Mouse (Mus musculus): ENCODE data around the gene Gjc3. TPM values are rescaled to one million over a fixed set of nuclear protein-coding genes. Genes with fewer than 3 reads are reported as not detected.
"Not testable (repeated sequence)": the region's sequence is repeated elsewhere in the genome, so short reads cannot be mapped to it uniquely, and the experiment has no call there.

Gene Gjc3
- polyA plus RNA-seq, 1 experiment from 2014 or later: not detected

- no peak overlapping the region for H3K9ac ChIP-seq (ENCODE audit: low read length)
- no peak overlapping the region for H3K4me2 ChIP-seq (ENCODE audit: low read depth)
- no peak for DNase-seq (ENCODE audit: low spot score)
- no peak overlapping the region for H3K4me3 ChIP-seq (ENCODE audit: low read depth, low read length)
- WGBS: 93% methylated on average over 2 of the region's 2 CpGs
- no peaks in the 10 kb centered on the region for H3K9me3 ChIP-seq (ENCODE audit: control insufficient read depth, low read length)
- no peaks in the 10 kb centered on the region for H3K36me3 ChIP-seq (ENCODE audit: control insufficient read depth, insufficient read depth, low read length)
- no peak overlapping the region for H3K27ac ChIP-seq (ENCODE audit: low read depth, low read length)
- no peaks in the 10 kb centered on the region for H3K27me3 ChIP-seq (ENCODE audit: control insufficient read depth, insufficient read depth, low read length)
- no peaks in the 10 kb centered on the region for H3K4me1 ChIP-seq (ENCODE audit: control insufficient read depth, insufficient read depth, low read length)
- no peak for ATAC-seq (ENCODE audit: insufficient read depth, low FRiP score, low TSS enrichment)
Observed at GRCm38 (mm10) chr5:137936486-137936885, 26.4 kb downstream of the Gjc3 start.

- not testable (repeated sequence) for H3K4me1 ChIP-seq (ENCODE audit: control insufficient read depth, insufficient read depth, low read length); ATAC-seq (ENCODE audit: insufficient read depth, low FRiP score, low TSS enrichment); H3K9me3 ChIP-seq (ENCODE audit: control insufficient read depth, low read length); DNase-seq (ENCODE audit: low spot score); H3K36me3 ChIP-seq (ENCODE audit: control insufficient read depth, insufficient read depth, low read length); H3K9ac ChIP-seq (ENCODE audit: low read length); H3K4me2 ChIP-seq (ENCODE audit: low read depth); H3K27ac ChIP-seq (ENCODE audit: low read depth, low read length); H3K4me3 ChIP-seq (ENCODE audit: low read depth, low read length); H3K27me3 ChIP-seq (ENCODE audit: control insufficient read depth, insufficient read depth, low read length)
- 79% methylated on average over 2 of the region's 2 CpGs for WGBS
Observed at GRCm38 (mm10) chr5:137933934-137934333, 29.0 kb downstream of the Gjc3 start.

- Histone ChIP-seq H3K27me3 (ENCODE audit: control insufficient read depth, insufficient read depth, low read length) (no peaks in the 10 kb centered on the region), H3K36me3 (ENCODE audit: control insufficient read depth, insufficient read depth, low read length) (no peaks in the 10 kb centered on the region), H3K4me2 (ENCODE audit: low read depth) (no peak overlapping the region), H3K4me1 (ENCODE audit: control insufficient read depth, insufficient read depth, low read length) (no peaks in the 10 kb centered on the region), H3K9me3 (ENCODE audit: control insufficient read depth, low read length) (no peaks in the 10 kb centered on the region), H3K4me3 (ENCODE audit: low read depth, low read length) (no peak overlapping the region), H3K27ac (ENCODE audit: low read depth, low read length) (no peak overlapping the region), H3K9ac (ENCODE audit: low read length) (no peak overlapping the region)
- ATAC-seq (ENCODE audit: insufficient read depth, low FRiP score, low TSS enrichment) (no peak), DNase-seq (ENCODE audit: low spot score) (no peak)
- 81% methylated on average over 11 of the region's 11 CpGs for WGBS
Observed at GRCm38 (mm10) chr5:137928439-137928838, 34.5 kb downstream of the Gjc3 start.

GRCm38 (mm10) chr5:137922171-137922570 is 40.7 kb downstream of the Gjc3 start:
- Histone ChIP-seq H3K9me3 (ENCODE audit: control insufficient read depth, low read length) (no peaks in the 10 kb centered on the region), H3K9ac (ENCODE audit: low read length) (no peak overlapping the region), H3K27me3 (ENCODE audit: control insufficient read depth, insufficient read depth, low read length) (no peaks in the 10 kb centered on the region), H3K4me1 (ENCODE audit: control insufficient read depth, insufficient read depth, low read length) (no peaks in the 10 kb centered on the region), H3K4me2 (ENCODE audit: low read depth) (no peak overlapping the region), H3K36me3 (ENCODE audit: control insufficient read depth, insufficient read depth, low read length) (no peaks in the 10 kb centered on the region), H3K4me3 (ENCODE audit: low read depth, low read length) (no peak overlapping the region), H3K27ac (ENCODE audit: low read depth, low read length) (no peak overlapping the region)
- no peak for ATAC-seq (ENCODE audit: insufficient read depth, low FRiP score, low TSS enrichment)
- DNase-seq (ENCODE audit: low spot score): no peak

GRCm38 (mm10) chr5:137921532-137921931 is 41.4 kb downstream of the Gjc3 start, which contains the start of gene Cyp3a13:
Gene Cyp3a13 (minus strand): TSS chr5:137921619.
- H3K9ac ChIP-seq (ENCODE audit: low read length): no peak within 1 kb of the TSS
- WGBS: 62% methylated on average over 2 of the region's 2 CpGs
- no peak within 1 kb of the TSS for H3K27ac ChIP-seq (ENCODE audit: low read depth, low read length)
- no peaks in the 10 kb centered on the region for H3K36me3 ChIP-seq (ENCODE audit: control insufficient read depth, insufficient read depth, low read length)
- ATAC-seq (ENCODE audit: insufficient read depth, low FRiP score, low TSS enrichment) (no peak), DNase-seq (ENCODE audit: low spot score) (no peak)
- H3K9me3 ChIP-seq (ENCODE audit: control insufficient read depth, low read length): no peaks in the 10 kb centered on the region
- no peaks in the 10 kb centered on the region for H3K4me1 ChIP-seq (ENCODE audit: control insufficient read depth, insufficient read depth, low read length)
- H3K4me2 ChIP-seq (ENCODE audit: low read depth): no peak within 1 kb of the TSS
- no peaks in the 10 kb centered on the region for H3K27me3 ChIP-seq (ENCODE audit: control insufficient read depth, insufficient read depth, low read length)
- no peak within 1 kb of the TSS for H3K4me3 ChIP-seq (ENCODE audit: low read depth, low read length)

- no peaks in the 10 kb centered on the region for H3K27me3 ChIP-seq (ENCODE audit: control insufficient read depth, insufficient read depth, low read length)
- no peaks in the 10 kb centered on the region for H3K9me3 ChIP-seq (ENCODE audit: control insufficient read depth, low read length)
- ATAC-seq (ENCODE audit: insufficient read depth, low FRiP score, low TSS enrichment): no peak
- no peaks in the 10 kb centered on the region for H3K36me3 ChIP-seq (ENCODE audit: control insufficient read depth, insufficient read depth, low read length)
- no peak for DNase-seq (ENCODE audit: low spot score)
- 84% methylated on average over 6 of the region's 6 CpGs for WGBS
- no peak overlapping the region for H3K4me2 ChIP-seq (ENCODE audit: low read depth)
- H3K9ac ChIP-seq (ENCODE audit: low read length): no peak overlapping the region
- no peak overlapping the region for H3K27ac ChIP-seq (ENCODE audit: low read depth, low read length)
- H3K4me3 ChIP-seq (ENCODE audit: low read depth, low read length): no peak overlapping the region
- H3K4me1 ChIP-seq (ENCODE audit: control insufficient read depth, insufficient read depth, low read length): no peaks in the 10 kb centered on the region
Observed at GRCm38 (mm10) chr5:137915550-137915949, 47.3 kb downstream of the Gjc3 start.

- Histone ChIP-seq H3K9ac (ENCODE audit: low read length) (no peak overlapping the region), H3K36me3 (ENCODE audit: control insufficient read depth, insufficient read depth, low read length) (no peaks in the 10 kb centered on the region), H3K4me1 (ENCODE audit: control insufficient read depth, insufficient read depth, low read length) (no peaks in the 10 kb centered on the region), H3K27ac (ENCODE audit: low read depth, low read length) (no peak overlapping the region), H3K27me3 (ENCODE audit: control insufficient read depth, insufficient read depth, low read length) (no peaks in the 10 kb centered on the region), H3K9me3 (ENCODE audit: control insufficient read depth, low read length) (no peaks in the 10 kb centered on the region), H3K4me2 (ENCODE audit: low read depth) (no peak overlapping the region), H3K4me3 (ENCODE audit: low read depth, low read length) (no peak overlapping the region)
- DNase-seq (ENCODE audit: low spot score) (no peak), ATAC-seq (ENCODE audit: insufficient read depth, low FRiP score, low TSS enrichment) (no peak)
Observed at GRCm38 (mm10) chr5:137914508-137914907, 48.4 kb downstream of the Gjc3 start.

- H3K4me1 ChIP-seq (ENCODE audit: control insufficient read depth, insufficient read depth, low read length): no peaks in the 10 kb centered on the region
- DNase-seq (ENCODE audit: low spot score) (no peak), ATAC-seq (ENCODE audit: insufficient read depth, low FRiP score, low TSS enrichment) (no peak)
- H3K9me3 ChIP-seq (ENCODE audit: control insufficient read depth, low read length): no peaks in the 10 kb centered on the region
- no peak overlapping the region for H3K4me3 ChIP-seq (ENCODE audit: low read depth, low read length)
- no peak overlapping the region for H3K9ac ChIP-seq (ENCODE audit: low read length)
- 87% methylated on average over 3 of the region's 3 CpGs for WGBS
- H3K36me3 ChIP-seq (ENCODE audit: control insufficient read depth, insufficient read depth, low read length): no peaks in the 10 kb centered on the region
- no peak overlapping the region for H3K4me2 ChIP-seq (ENCODE audit: low read depth)
- H3K27me3 ChIP-seq (ENCODE audit: control insufficient read depth, insufficient read depth, low read length): no peaks in the 10 kb centered on the region
- H3K27ac ChIP-seq (ENCODE audit: low read depth, low read length): no peak overlapping the region
Observed at GRCm38 (mm10) chr5:137909564-137910262, 53.2 kb downstream of the Gjc3 start.

Data from neural tube, embryonic 11.5 days (tissue).